Mouse (Mus musculus): ENCODE measurements at regions not wholly inside any gene's neighbourhood (a gene's known extent, or its start where the extent isn't known, plus 50 kb on each side); places are given as distances from the start of the nearest gene placed in this dataset.

GRCm38 (mm10) chr15:16404077-16404476 is 324.5 kb upstream of the Cdh9 start:
- DNase-seq = no peak

GRCm38 (mm10) chr15:16406203-16406602 is 322.4 kb upstream of the Cdh9 start:
- no peak for DNase-seq

- DNase-seq = no peak
Measured at GRCm38 (mm10) chr15:16411686-16412085, 316.9 kb upstream of the Cdh9 start.

- no peak for DNase-seq
Measured at GRCm38 (mm10) chr15:16417719-16418118, 310.8 kb upstream of the Cdh9 start.

DNA sequence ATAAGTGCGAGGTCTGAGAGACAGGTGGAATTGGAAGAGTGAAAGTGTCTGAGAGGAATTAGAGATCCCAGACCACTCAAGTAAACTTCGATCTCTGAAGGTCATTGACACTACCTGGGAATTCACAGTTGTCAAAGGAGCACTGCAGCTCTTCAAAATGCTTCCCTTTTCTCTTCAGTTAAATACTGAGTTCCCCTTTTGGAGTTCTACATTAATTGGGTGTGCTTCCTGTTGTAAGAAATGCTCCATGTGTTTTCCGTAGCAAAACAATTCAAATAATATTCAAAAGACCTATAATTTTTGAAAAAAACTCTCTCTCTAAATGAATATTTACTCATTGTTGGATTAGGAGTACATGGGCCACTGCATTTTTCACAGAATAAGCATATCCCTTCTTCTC is 305.5 kb upstream of the Cdh9 start:
- no peak for DNase-seq

DNA sequence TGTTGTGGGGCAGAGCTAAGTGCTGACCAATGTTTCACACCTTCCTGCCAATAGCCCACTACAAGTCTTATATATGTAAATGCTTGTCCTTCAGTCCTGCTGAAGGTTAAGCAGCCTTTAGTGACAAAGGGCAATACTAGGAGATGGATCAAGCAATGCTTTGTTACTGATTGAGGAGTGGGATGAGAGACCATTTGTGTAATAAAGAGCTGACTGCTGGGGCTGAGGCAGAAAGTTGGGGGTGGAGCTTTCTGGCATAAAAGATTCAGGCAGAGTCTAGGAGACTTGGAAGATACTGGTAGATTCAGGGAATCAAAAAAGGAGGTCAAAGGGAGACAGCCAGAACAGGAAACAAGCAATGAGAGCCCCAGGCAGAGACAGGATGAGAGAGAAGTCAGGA is 281.9 kb upstream of the Cdh9 start:
- no peak for DNase-seq

GRCm38 (mm10) chr15:16491238-16491637 is 237.3 kb upstream of the Cdh9 start:
- DNase-seq = peak; percentile 1 to 11

DNA sequence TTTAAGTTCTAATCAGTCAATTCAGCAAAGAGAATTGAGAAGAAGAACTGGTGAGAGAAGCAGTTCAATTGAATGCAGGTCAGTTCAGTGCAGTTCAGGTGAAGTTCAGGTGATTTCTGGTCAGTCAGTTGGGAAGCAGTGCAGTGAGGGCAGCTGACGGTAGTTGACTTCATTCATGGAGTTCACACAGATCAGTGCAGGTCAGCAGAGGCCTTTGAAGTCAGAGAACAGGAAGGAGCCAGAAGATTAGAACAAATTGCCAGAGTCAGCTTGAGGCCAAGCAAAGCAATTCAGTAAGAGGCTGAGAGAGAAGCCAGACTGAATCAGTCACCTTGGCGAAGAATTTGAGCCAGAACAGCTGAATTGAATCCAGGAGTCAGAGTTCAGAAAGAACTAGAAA is 235.7 kb upstream of the Cdh9 start:
- DNase-seq = no peak

- peak; percentile 57 to 60 for DNase-seq
Measured at GRCm38 (mm10) chr15:16520556-16520955, 208.0 kb upstream of the Cdh9 start.

DNA sequence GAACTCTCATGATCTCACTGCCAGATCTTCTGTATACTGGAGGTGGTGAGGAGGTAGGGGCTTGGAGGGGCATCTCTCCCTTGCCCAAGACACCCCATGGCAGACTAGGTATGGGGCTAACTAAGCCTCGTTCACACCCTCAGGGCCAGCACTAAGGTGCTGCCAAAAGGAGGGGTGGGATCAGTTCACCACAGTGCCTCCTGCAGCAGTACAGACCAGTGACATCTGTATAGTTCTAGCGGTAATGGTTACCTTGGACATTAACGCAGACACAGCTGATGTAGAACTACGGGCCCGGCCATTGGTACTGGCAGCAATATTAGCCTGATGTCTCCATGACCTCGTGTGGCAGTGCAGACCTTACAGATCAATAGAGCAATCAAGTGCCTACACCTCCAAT is 196.0 kb upstream of the Cdh9 start:
- no peak for DNase-seq

DNA sequence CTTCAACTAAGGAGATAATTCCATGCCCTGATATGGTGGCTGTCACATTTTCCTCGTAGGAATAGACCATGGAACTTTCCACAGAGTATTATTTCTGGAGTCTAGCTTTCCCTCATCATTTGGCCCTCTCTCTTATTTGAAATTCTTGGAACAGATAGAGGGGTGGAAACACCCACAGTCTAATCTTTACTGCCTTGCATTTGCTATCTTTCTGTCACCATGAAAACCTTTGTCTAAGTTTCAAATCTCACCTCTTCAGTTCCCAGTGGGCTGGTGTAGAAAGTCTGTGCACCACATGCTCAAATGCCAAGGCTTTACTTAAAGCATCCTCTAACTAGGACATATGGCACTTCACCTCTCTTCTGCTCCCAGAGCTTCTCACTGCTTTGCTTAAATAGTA is 187.3 kb upstream of the Cdh9 start:
- no peak for DNase-seq

DNA sequence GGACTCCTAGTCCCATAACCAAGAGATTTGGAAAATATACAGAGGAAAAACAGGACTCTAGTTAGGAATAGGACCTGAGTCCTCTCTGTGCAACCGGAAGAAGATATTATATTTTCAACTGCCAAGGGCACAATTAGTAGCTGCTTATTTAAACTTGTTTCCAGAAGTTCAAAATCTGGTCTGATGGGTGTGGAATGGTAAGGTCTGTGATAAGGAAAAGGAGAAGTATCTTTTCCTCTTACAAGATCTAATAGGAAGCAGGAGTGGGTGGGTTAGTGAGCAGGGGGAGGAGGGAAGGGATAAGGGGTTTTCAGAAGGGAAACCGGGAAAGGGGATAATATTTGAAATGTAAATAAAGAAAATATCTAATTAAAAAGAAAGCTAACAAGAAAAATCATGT is 173.4 kb upstream of the Cdh9 start:
- no peak for DNase-seq

- no peak for DNase-seq
Measured at GRCm38 (mm10) chr15:16556338-16556737, 172.2 kb upstream of the Cdh9 start.

- DNase-seq = no peak
Measured at GRCm38 (mm10) chr15:16566155-16566732, 162.3 kb upstream of the Cdh9 start.

GRCm38 (mm10) chr15:16566799-16567198 is 161.8 kb upstream of the Cdh9 start:
- no peak for DNase-seq

DNA sequence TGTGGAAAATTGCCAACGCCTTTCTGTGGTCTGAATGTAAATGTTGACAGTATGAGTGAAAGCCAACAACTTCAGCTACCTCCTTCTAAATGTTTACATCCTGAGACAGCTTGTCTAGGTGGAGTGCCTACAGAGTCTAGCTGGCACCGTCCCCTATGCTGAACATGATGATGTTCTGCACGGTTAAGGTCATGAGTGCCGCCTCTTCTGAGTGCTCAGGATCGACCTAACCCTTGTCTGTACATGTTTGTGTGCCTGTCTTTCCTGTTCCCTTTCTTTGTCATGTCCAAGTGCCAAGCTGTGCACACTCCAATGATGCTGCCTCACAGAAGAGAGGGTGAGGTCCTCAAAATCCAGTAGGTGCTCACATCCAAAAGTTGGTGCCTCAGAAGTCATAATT is 111.7 kb upstream of the Cdh9 start:
- no peak for DNase-seq

DNA sequence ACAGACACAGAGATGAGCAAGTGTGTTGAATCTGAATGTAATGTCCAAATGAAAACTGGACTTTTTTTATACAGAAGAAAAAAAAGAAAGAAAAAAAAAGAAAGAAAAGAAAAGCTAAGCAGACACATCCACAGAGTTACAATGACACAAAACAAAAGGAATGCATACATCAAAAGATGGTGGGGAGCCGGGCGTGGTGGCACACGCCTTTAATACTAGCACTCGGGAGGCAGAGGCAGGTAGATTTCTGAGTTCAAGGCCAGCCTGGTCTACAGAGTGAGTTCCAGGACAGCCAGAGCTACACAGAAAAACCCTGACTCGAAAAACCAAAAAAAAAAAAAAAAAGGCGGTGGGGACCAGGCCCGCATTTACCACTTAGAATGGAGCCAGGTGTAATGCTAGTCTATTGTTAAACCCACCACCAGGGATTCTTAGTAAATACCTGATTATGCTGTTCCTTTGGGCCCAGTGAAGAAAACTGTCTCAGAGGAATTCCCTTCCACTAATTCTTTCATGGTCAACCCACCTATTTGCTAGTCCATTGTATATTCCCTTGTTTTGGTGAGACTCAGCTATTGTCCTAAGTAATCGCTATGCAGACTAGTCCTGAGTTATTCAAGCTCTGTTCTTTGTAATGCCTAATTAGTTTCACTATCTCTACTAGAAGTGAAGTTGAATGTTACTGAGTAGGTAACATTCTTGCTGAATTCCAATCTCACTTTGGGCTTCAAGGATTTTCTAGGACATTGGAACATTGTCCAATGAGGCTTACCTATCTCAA is 99.0 kb upstream of the Cdh9 start:
- no peak for DNase-seq

- no peak for DNase-seq
Measured at GRCm38 (mm10) chr15:16639631-16640030, 88.9 kb upstream of the Cdh9 start.

GRCm38 (mm10) chr15:16652934-16653669 is 75.5 kb upstream of the Cdh9 start:
- DNase-seq = no peak

- DNase-seq = no peak
Measured at GRCm38 (mm10) chr15:16653690-16654089, 74.9 kb upstream of the Cdh9 start.

- DNase-seq = no peak
Measured at GRCm38 (mm10) chr15:16661226-16661625, 67.3 kb upstream of the Cdh9 start.
